Mouse (Mus musculus) stomach, postnatal 0 days (tissue): ENCODE data around the gene Eci3. TPM values are rescaled to one million over a fixed set of nuclear protein-coding genes. Genes with fewer than 3 reads are reported as not detected.

ENCODE experiments used
- ATAC-seq: fragments of 200-750 bp; cut with Nextera tagmentation; 2 replicates; pipeline ENCODE4 v1.8.0; 2017; ENCODE audit not compliant: low FRiP score, low TSS enrichment
- DNase-seq: peaks from one replicate; pipeline ENCODE4 v3.0.0-alpha.2; 2016; ENCODE audit warnings: low spot score
- H3K27ac ChIP-seq: fragments of 300-500 bp; sonication (generic); replicated peaks from 2 replicates; pipeline ENCODE4 v1.5.1; 2014; ENCODE audit warnings: mild to moderate bottlenecking, control low read depth
- H3K27me3 ChIP-seq: fragments of 300-500 bp; sonication (generic); 2 replicates; pipeline ENCODE4 v1.6.1; 2014; ENCODE audit warnings: low read length; ENCODE audit not compliant: control insufficient read depth, insufficient read depth
- H3K36me3 ChIP-seq: fragments of 300-500 bp; sonication (generic); 2 replicates; pipeline ENCODE4 v1.6.1; 2014; ENCODE audit warnings: low read length, mixed read lengths; ENCODE audit not compliant: control insufficient read depth, insufficient read depth
- H3K4me1 ChIP-seq: fragments of 300-500 bp; sonication (generic); replicated peaks from 2 replicates; pipeline ENCODE4 v1.6.1; 2014; ENCODE audit warnings: antibody characterized with exemption; ENCODE audit not compliant: control insufficient read depth, insufficient read depth
- H3K4me2 ChIP-seq: fragments of 300-500 bp; sonication (generic); replicated peaks from 2 replicates; pipeline ENCODE4 v1.6.1; 2014; ENCODE audit warnings: low read depth, mild to moderate bottlenecking, control low read depth, moderate library complexity
- H3K4me3 ChIP-seq: fragments of 300-500 bp; sonication (generic); 2 replicates; pipeline ENCODE4 v1.5.1; 2014; ENCODE audit warnings: low read depth, low read length, control low read depth
- H3K9ac ChIP-seq: fragments of 300-500 bp; sonication (generic); 2 replicates; pipeline ENCODE4 v1.6.1; 2014; ENCODE audit warnings: mild to moderate bottlenecking, low read length, control low read depth, mixed read lengths
- H3K9me3 ChIP-seq: fragments of 300-500 bp; sonication (generic); 2 replicates; pipeline ENCODE4 v1.6.1; 2016; ENCODE audit warnings: low read length; ENCODE audit not compliant: control insufficient read depth
- CTCF ChIP-seq: IDR thresholded peaks from 2 replicates; pipeline ENCODE4 v1.5.1; 2016; ENCODE audit warnings: antibody characterized with exemption, low read depth, mild to moderate bottlenecking, moderate library complexity
- EP300 ChIP-seq: optimal IDR thresholded peaks from 2 replicates; pipeline ENCODE3; 2016; ENCODE audit warnings: antibody characterized with exemption
- WGBS: fragments of 180-500 bp; shearing (Covaris S2); extraction: QIAGEN DNeasy Blood & Tissue Kit; methylation state at CpG from one replicate; pipeline ENCODE4 v1.1.7; 2014; 5-methylcytosine and 5-hydroxymethylcytosine counted together
- polyA plus RNA-seq: library from polyadenylated mRNA; unstranded; fragments of >200 nt; fragmentation: Nextera tagmentation; extraction: Ambion mirVana; gene quantifications from 2 replicates; pipeline ENCODE4 v1.2.1, GENCODE M21; 2015

The Eci3 gene
- polyA plus RNA-seq, 1 experiment from 2014 or later = 1.5 TPM

GRCm38 (mm10) chr13:34914614-34915013 is 49.0 kb downstream of the Eci3 start:
- H3K9ac ChIP-seq = no peak overlapping the region
- no peak overlapping the region for H3K4me2 ChIP-seq
- WGBS = 80% methylated on average over 9 of the region's 9 CpGs
- H3K27me3 ChIP-seq = no peaks in the 10 kb centered on the region
- no peak for DNase-seq
- H3K36me3 ChIP-seq = no peaks in the 10 kb centered on the region
- no peak overlapping the region for H3K27ac ChIP-seq
- no peak for ATAC-seq
- no peaks in the 10 kb centered on the region for H3K4me1 ChIP-seq
- TF ChIP-seq CTCF (no peak), EP300 (no peak)
- no peak overlapping the region for H3K4me3 ChIP-seq
- H3K9me3 ChIP-seq = no peaks in the 10 kb centered on the region

Other genes with a start within 250 kb of the Eci3 start
- gene Fam50b, start 229.0 kb downstream of the Eci3 start, polyA plus RNA-seq = 0.07 TPM in 1 of 2 replicates, not detected in the other
- gene Prpf4b, start 88.5 kb downstream of the Eci3 start, polyA plus RNA-seq = 37.7 and 42.7 TPM in 2 replicates
- 0.78 and 0.96 TPM in 2 replicates for gene Fam217a, start 39.5 kb downstream of the Eci3 start, polyA plus RNA-seq
- not detected in 2 replicates for gene 4933417A18Rik, start 39.4 kb downstream of the Eci3 start, polyA plus RNA-seq
- 161 and 163 TPM in 2 replicates for gene Eci2, start 63.3 kb upstream of the Eci3 start, polyA plus RNA-seq